Mouse (Mus musculus): Measurements from ENCODE around the gene Nrsn2. TPM values are rescaled to one million over a fixed set of nuclear protein-coding genes. Genes with fewer than 3 reads are reported as not detected.

The Nrsn2 gene
- total RNA-seq, 2 experiments from 2014 or later = 96.7 to 104 TPM

Other genes with a start within 250 kb of the Nrsn2 start
- gene Tcf15, start 233.1 kb downstream of the Nrsn2 start, total RNA-seq (2021) = 1 to 10 TPM; 1.5 to 1.8 TPM
- gene Csnk2a1, start 149.8 kb downstream of the Nrsn2 start, total RNA-seq (2021) = 100 to 1,000 TPM in 1 of 2 experiments, 10 to 100 TPM in 1; 96.9 to 100 TPM
- gene Tbc1d20, start 82.8 kb downstream of the Nrsn2 start, total RNA-seq (2021) = 10 to 100 TPM; 49.2 to 52.6 TPM
- 100 to 1,000 TPM; 106 to 107 TPM for gene Rbck1, start 44.0 kb downstream of the Nrsn2 start, total RNA-seq (2021)
- under 1 TPM; 0.59 to 0.70 TPM for gene Trib3, start 32.6 kb downstream of the Nrsn2 start, total RNA-seq (2021)
- 10 to 100 TPM; 11.8 to 15.9 TPM for gene Sox12, start 21.4 kb upstream of the Nrsn2 start, total RNA-seq (2021)
- 1 to 10 TPM; 9.4 TPM for gene Zcchc3, start 38.4 kb upstream of the Nrsn2 start, total RNA-seq (2021)
- 1 to 10 TPM; 1.6 to 2.1 TPM for gene 6820408C15Rik, start 38.9 kb upstream of the Nrsn2 start, total RNA-seq (2021)
- not detected for gene Defb23, start 88.0 kb upstream of the Nrsn2 start, total RNA-seq (2021)
- not detected for gene Defb20, start 100.4 kb upstream of the Nrsn2 start, total RNA-seq (2021)
- gene Defb22, start 113.5 kb upstream of the Nrsn2 start, total RNA-seq (2021) = not detected
- not detected for gene Defb26, start 135.1 kb upstream of the Nrsn2 start, total RNA-seq (2021)
- gene Defb28, start 141.6 kb upstream of the Nrsn2 start, total RNA-seq (2021) = not detected
- gene Defb29, start 163.5 kb upstream of the Nrsn2 start, total RNA-seq (2021) = not detected
- not detected for gene Gm17416, start 192.7 kb upstream of the Nrsn2 start, total RNA-seq (2021)
- gene Defb21, start 196.1 kb upstream of the Nrsn2 start, total RNA-seq (2021) = not detected
- not detected for gene Defb19, start 203.7 kb upstream of the Nrsn2 start, total RNA-seq (2021)
- gene Defb45, start 222.8 kb upstream of the Nrsn2 start, total RNA-seq (2021) = not detected
- gene Defb36, start 227.7 kb upstream of the Nrsn2 start, total RNA-seq (2021) = not detected
- not detected for gene Defb25, start 246.4 kb upstream of the Nrsn2 start, total RNA-seq (2021)

Measured in left cerebral cortex, adult 18-20 months (tissue).